9 mouse cellular contexts compared by ENCODE assay signal in genomic region chr4:32389107-32389800, GRCm38 (mm10).
DNase-seq lines count a peak whose midpoint lies in the region; ATAC-seq and TF ChIP-seq lines count a peak whose summit lies in the region.
"Had no signal": no experiment of that assay in that cellular context is flagged by ENCODE, and none has a peak within 500 bp of the region (broad histone marks: within the 10 kb centered on the region; RNA-seq: fewer than 3 reads in every experiment).

No protein-coding gene starts in this region.

- DNase-seq in hindbrain, embryonic 10.5 days (ENCODE audit: low spot score): no peak
- DNase-seq in hindbrain, embryonic 11.5 days (ENCODE audit: low spot score): no peak
- no peak for DNase-seq in gastrocnemius, adult 8-10 months (ENCODE audit: low spot score in 2 of 2)
- DNase-seq in gastrocnemius, adult 2 months: no peak

- ATAC-seq in hindbrain, embryonic 11.5 days (ENCODE audit: low FRiP score): no peak
- ATAC-seq in CD4-positive, CD25-positive, alpha-beta regulatory T cell, adult 4 months: peak; percentile 1
- ATAC-seq in embryonic facial prominence, embryonic 13.5 days (ENCODE audit: insufficient number of reproducible peaks, insufficient read depth, low FRiP score, low TSS enrichment, low read depth): 0 out of 2 replicates have a peak, but pooled peaks have one; percentile 23
- 0 out of 2 replicates have a peak, but pooled peaks have one; percentile 41 for ATAC-seq in midbrain, embryonic 12.5 days (ENCODE audit: low FRiP score, low read depth)
- ATAC-seq: intestine, embryonic 16.5 days had no signal

- intact Hi-C loops in gastrocnemius, adult 2 months (cut with DNase I): loop anchor here (5.0 kb wide), 2 partner anchors 148 to 152 kb away; partner anchors contain the start of gene Bach2

- 83% methylated on average over 14 of the region's 14 CpGs for WGBS in hindbrain, embryonic 10.5 days
- 84% methylated on average over 14 of the region's 14 CpGs for WGBS in hindbrain, embryonic 11.5 days
- 65% methylated on average over 14 of the region's 14 CpGs for WGBS in embryonic facial prominence, embryonic 13.5 days
- WGBS in midbrain, embryonic 12.5 days: 70% methylated on average over 14 of the region's 14 CpGs

- peaks cover 35% of the 10 kb centered on the region for H3K4me1 ChIP-seq in hindbrain, embryonic 10.5 days (replicated peaks)
- no peaks in the 10 kb centered on the region; the same call in 1 of the 2 replicates for H3K4me1 ChIP-seq in hindbrain, embryonic 11.5 days (replicated peaks; ENCODE audit: control insufficient read depth, insufficient read depth, low read length)
- H3K4me1 ChIP-seq in embryonic facial prominence, embryonic 13.5 days: peaks cover 47% of the 10 kb centered on the region
- H3K4me1 ChIP-seq in midbrain, embryonic 12.5 days: peaks cover 29% of the 10 kb centered on the region

- H3K27me3 ChIP-seq in hindbrain, embryonic 10.5 days (ENCODE audit: insufficient read depth, poor library complexity, severe bottlenecking): no peaks in the 10 kb centered on the region
- no peaks in the 10 kb centered on the region for H3K27me3 ChIP-seq in hindbrain, embryonic 11.5 days (ENCODE audit: control insufficient read depth, insufficient read depth, low read length)
- H3K27me3 ChIP-seq in embryonic facial prominence, embryonic 13.5 days: no peaks in the 10 kb centered on the region
- H3K27me3 ChIP-seq in midbrain, embryonic 12.5 days: no peaks in the 10 kb centered on the region

- H3K27ac ChIP-seq in hindbrain, embryonic 10.5 days: 0 out of 2 replicates have a peak overlapping the region, but pooled peaks have one; percentile 57
- H3K27ac ChIP-seq in hindbrain, embryonic 11.5 days (ENCODE audit: low read depth, low read length): no peak overlapping the region
- peak overlapping the region; percentile 29; the same call in 1 of the 2 replicates for H3K27ac ChIP-seq in embryonic facial prominence, embryonic 13.5 days
- 0 out of 2 replicates have a peak overlapping the region, but pooled peaks have one; percentile 1 for H3K27ac ChIP-seq in midbrain, embryonic 12.5 days (replicated peaks)
- H3K27ac ChIP-seq in gastrocnemius, adult 2 months: no peak overlapping the region
- H3K27ac ChIP-seq: liver, embryonic 14.5 days had no signal

- H3K9ac ChIP-seq in hindbrain, embryonic 11.5 days (ENCODE audit: low read depth, low read length): no peak overlapping the region
- H3K9ac ChIP-seq in embryonic facial prominence, embryonic 13.5 days: no peak overlapping the region
- no peak overlapping the region for H3K9ac ChIP-seq in midbrain, embryonic 12.5 days (replicated peaks)
- H3K9ac ChIP-seq: liver, embryonic 14.5 days had no signal

- no peaks in the 10 kb centered on the region for H3K36me3 ChIP-seq in hindbrain, embryonic 10.5 days
- H3K36me3 ChIP-seq in hindbrain, embryonic 11.5 days (ENCODE audit: control insufficient read depth, insufficient read depth, low read length): no peaks in the 10 kb centered on the region
- no peaks in the 10 kb centered on the region for H3K36me3 ChIP-seq in embryonic facial prominence, embryonic 13.5 days
- H3K36me3 ChIP-seq in midbrain, embryonic 12.5 days: no peaks in the 10 kb centered on the region

- no peak for TF ChIP-seq CTCF in gastrocnemius, adult 2 months (IDR thresholded peaks at IDR 0.05)

- H3K4me2 ChIP-seq in hindbrain, embryonic 11.5 days (replicated peaks; ENCODE audit: low read depth, low read length): no peak overlapping the region
- no peak overlapping the region; the same call in 1 of the 2 replicates for H3K4me2 ChIP-seq in embryonic facial prominence, embryonic 13.5 days
- H3K4me2 ChIP-seq in midbrain, embryonic 12.5 days (replicated peaks): no peak overlapping the region

- H3K4me3 ChIP-seq in hindbrain, embryonic 10.5 days: no peak overlapping the region
- no peak overlapping the region for H3K4me3 ChIP-seq in hindbrain, embryonic 11.5 days (ENCODE audit: low read depth, low read length)
- no peak overlapping the region for H3K4me3 ChIP-seq in embryonic facial prominence, embryonic 13.5 days
- no peak overlapping the region for H3K4me3 ChIP-seq in midbrain, embryonic 12.5 days
- H3K4me3 ChIP-seq in gastrocnemius, adult 2 months: no peak overlapping the region

- no peaks in the 10 kb centered on the region for H3K9me3 ChIP-seq in hindbrain, embryonic 10.5 days
- no peaks in the 10 kb centered on the region for H3K9me3 ChIP-seq in hindbrain, embryonic 11.5 days (ENCODE audit: control insufficient read depth, low read length)
- no peaks in the 10 kb centered on the region for H3K9me3 ChIP-seq in embryonic facial prominence, embryonic 13.5 days
- no peaks in the 10 kb centered on the region for H3K9me3 ChIP-seq in midbrain, embryonic 12.5 days

Comparison
In these comparisons a context has a peak if more than half of its experiments do, and no peak if none do; other contexts are left out.
1. H3K27ac ChIP-seq: peak in hindbrain, embryonic 10.5 days (single experiment), embryonic facial prominence, embryonic 13.5 days (single experiment) and midbrain, embryonic 12.5 days (single experiment); none in hindbrain, embryonic 11.5 days (single experiment) and gastrocnemius, adult 2 months (single experiment).